Mouse (Mus musculus) MEL-GATA-1-ER (cell line): ENCODE results near the gene Mn1.

ENCODE experiments used
- DNase-seq: peaks from one replicate; pipeline ENCODE4 v3.0.0-alpha.2; 2012; ENCODE audit warnings: low read depth; ENCODE audit errors: extremely low read depth

Gene Mn1

DNA sequence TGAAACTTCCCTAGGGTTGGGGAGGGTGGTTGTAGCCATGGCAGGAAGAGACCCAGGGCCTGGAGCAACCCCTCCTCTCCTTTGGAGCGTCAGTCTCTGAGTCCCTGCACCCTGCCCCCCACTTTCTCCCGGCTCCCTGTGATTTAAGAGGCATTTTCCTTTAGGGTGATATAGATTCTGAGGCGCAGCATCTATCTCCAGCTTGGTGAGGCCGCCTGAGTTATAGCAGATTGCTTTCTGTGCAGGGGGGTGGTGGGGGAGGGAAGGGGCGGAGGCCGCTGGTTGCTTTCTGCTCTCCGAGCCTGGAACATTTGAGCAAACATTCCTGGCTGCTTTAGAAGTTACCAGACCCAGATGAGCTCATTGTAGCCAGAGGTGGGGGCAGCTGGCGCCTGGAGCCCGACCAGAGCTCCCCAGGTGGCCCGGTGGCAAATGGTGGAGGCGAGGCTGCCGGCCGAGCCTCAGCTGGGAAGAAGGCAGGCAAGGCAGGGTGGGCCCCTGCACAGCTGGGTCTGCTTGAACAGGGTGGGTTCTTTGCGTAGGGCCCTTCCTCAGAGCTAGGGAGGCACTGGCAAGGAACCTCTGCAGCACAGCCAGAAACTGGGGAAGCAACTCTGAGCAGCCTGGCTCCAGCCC, 8.6 kb upstream of the Mn1 start:
- no peak for DNase-seq

- no peak for DNase-seq
Measured at GRCm38 (mm10) chr5:111409412-111410044, 7.6 kb upstream of the Mn1 start.

DNA sequence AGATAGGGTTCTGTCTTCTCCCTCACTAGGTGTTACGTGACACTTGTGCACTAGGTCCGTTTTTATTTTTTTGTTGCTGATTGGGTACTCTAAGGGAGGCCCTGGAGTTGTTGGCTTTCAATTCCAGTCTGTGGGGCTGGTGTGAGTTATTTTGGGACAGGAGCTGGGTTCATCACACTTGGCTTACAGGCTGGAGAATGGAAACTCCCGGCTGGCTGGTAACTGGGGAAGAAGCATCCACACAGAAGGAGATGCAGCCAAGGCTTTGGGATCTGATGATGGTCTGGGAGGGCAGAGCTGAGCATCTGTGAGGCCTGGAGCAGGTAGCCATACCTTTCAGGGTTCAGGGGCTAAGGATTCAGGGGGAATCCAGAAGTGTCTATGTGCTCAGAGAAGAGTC, 6.5 kb upstream of the Mn1 start:
- DNase-seq = no peak

GRCm38 (mm10) chr5:111414192-111414591, 3.0 kb upstream of the Mn1 start:
- DNase-seq = no peak

- no peak for DNase-seq
Measured at GRCm38 (mm10) chr5:111414770-111415249, 2.4 kb upstream of the Mn1 start.

DNA sequence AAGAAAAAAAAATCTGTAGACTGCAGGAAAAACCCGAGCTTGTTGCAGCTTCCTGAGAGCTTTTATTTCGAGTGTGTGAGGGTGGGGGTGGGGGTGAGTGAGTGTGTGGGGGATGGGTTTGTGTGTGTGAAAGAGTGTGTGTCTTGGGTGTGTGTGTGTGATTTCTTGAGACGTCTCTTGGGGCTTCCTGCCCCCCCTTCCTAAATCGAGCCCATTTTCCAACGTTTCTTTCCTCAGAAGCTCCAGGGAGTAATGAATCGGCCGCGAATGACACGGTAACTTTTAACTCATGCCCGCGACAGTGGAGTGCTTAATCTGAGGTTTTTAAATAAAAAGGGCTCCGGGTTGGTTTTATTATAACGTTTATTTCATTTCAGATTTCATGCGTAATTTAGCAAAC, 1.6 kb upstream of the Mn1 start:
- no peak for DNase-seq

- no peak for DNase-seq
Measured at GRCm38 (mm10) chr5:111416048-111416447, 1.1 kb upstream of the Mn1 start.

DNA sequence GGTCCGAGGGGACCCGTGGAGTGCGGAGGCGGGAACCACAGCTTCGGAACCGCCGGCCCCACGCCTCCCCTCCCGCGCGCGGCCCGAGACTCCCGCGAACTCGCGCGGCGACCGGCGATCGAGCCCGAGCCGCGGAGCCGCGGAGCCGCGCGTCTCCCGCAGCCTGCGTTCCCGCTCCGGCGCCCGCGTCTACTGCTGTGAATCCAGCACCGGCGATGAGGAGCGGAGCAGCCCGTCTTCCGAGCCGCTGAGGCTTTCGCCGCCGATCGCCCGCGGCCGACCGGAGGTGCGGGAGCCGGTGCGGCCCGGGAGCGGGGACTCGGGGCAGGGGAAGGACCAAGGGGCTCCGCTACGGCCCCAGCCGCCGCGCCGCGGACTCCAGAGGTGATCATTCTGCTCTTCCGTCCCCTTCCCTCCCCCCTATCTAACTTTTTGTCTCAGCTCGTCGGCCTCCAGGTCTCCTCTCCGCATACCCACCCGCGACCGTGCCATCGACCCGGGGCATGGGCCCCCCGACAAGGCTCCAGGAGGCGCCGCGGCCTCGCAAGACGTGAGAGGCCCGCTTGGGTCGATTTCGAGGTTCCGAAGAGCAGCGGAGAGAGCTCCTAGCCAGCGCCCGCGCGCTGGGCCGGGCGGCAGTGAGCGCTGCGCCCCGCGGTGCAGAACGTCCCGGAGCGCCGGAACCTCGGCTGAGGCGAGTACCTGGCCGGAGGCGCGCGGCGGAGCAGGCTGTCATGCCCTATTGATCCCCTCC, 393 bp downstream of the Mn1 start:
- no peak for DNase-seq

- no peak for DNase-seq
Measured at GRCm38 (mm10) chr5:111418202-111419120, 1.3 kb downstream of the Mn1 start.

- DNase-seq = no peak
Measured at GRCm38 (mm10) chr5:111419121-111419881, 2.1 kb downstream of the Mn1 start.

DNA sequence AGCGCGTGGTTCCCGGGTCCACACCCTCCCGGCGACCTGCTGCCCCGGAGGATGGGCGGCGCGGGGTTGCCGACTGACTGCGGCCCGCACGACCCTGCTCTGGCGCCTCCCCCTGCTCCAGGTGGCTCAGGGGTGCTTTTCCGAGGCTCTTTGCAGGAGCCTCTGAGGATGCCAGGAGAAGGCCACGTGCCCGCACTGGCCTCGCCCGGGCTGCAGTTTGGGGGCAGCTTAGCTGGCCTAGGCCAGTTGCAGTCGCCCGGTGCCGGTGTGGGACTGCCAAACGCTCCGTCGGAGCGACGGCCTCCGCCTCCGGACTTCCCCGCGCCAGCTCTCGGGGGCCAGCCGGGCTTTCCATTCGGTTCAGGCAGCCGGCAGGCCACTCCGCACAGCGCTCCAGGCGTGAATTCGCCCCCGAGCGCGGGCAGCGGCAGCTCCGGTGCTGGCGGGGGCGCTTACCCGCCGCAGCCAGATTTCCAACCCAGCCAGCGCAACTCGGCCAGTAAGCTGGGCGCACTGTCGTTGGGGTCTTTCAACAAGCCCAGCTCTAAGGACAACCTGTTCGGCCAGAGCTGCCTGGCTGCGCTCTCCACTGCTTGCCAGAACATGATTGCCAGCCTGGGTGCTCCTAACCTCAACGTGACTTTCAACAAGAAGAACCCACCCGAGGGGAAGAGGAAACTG, 3.0 kb downstream of the Mn1 start:
- no peak for DNase-seq

- no peak for DNase-seq
Measured at GRCm38 (mm10) chr5:111420896-111421295, 3.7 kb downstream of the Mn1 start.

- no peak for DNase-seq
Measured at GRCm38 (mm10) chr5:111421424-111421823, 4.3 kb downstream of the Mn1 start.

DNA sequence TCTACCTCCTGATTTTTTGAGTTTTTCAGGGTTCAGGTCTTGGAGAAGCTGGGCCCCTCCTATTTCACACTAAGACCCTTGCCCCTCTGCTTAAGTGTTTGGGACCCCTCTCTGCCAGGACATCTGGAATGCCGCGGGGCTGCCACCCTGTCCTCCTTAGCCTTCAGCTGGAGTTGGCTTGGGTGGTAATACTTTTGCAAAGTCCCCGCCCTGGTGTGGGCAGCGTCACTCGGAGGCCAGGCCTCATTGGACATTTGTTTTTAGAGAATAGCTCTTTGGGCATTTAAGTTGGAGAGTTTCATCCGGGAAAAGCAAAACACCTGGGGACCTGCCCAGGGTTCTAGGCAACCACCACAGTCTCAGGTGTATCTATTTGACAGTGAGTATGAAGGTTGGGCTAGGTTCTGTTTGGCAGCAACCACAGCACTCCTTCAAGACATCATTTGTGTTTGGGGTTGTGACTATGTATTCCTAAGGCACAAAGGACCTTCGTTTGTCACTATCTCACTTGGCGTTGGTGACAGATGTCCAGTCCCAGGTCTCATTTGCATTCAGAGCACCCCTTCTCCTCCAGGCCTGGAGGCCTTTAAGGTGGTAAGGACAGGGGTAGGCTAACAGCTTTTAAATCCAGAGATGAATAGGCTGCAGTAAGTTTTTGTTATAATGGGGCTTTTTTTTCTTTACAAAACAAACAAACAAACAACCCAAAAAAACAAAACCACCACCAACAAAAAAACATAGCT, 5.1 kb downstream of the Mn1 start:
- no peak for DNase-seq

DNA sequence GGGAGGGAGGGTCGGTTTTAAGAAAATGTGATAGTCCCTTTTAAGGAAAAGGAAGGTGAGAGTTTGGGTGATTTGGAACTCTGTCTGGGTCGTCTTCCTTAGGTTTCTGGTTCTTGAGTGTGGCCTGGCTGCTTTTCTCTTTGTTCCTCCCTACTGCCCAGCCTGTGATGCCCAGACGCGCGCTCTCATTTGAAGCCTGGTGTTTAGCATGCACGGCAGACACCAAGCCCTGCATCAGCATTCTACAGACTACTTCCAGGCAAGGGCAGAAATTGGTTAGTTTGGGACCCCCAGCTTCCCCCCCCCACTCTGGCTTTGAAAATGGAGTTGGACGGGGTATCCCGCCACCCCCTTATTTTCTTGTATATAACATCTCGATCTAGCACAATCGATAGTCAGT, 5.8 kb downstream of the Mn1 start:
- DNase-seq = no peak

DNA sequence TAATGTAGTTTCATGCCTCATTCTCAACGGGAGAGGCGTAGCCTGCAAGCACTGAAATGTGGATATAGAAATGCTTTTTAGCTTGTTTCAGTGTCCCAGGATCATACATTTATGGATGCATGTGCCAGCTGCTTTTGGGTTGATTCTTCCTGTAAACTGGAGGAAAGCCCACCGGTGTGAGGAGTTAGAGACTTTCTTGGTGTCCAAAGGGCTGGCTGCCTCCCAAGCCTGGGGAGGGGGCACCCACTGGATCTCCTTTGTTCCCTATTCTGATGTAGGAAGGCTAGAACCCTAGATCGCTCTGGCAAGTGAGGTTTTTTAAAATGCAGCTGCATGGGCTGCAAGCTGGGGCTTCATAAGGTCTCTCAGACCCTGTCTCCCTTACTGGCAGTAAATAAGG, 6.5 kb downstream of the Mn1 start:
- DNase-seq = no peak

DNA sequence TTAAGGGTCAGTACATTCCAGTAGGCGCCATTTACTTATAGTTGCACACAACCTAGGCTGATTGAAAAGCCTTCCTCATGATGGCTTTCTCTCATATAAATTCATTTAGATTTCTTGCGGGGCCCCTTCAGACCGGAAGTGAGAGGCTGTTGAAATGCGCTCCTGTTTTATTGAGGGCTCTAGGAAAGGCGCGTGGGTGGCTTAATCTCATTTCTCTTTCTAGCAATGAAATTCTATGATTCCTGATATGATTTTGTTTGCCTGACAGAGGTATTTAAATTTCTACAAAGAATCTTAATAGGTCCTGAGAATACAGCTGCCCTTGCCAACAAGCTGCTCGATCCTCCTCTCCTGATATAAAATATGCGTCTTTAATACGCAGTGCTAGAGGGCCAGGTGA, 8.7 kb downstream of the Mn1 start:
- DNase-seq = no peak

DNA sequence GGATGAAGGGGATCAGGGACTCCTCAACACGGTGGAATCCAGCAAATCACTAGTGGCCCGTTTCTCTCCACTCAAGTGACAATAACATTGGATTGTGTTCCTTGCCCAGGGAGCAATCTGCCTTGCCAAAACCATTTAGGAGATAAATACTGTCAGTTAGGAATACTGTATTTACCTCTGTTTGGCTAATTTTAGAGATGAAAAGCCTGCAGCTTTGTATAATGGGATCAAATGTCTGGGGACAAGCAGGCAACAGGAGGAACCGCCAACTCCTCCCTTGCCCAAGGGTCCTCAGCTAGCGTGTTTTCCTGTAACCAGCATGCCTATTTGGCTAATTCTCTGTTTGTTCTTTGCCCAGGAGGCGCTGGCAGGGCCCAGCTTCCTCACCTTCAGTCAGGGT, 9.1 kb downstream of the Mn1 start:
- DNase-seq = no peak

GRCm38 (mm10) chr5:111428882-111429281, 11.7 kb downstream of the Mn1 start:
- no peak for DNase-seq

GRCm38 (mm10) chr5:111429726-111430125, 12.6 kb downstream of the Mn1 start:
- no peak for DNase-seq
